Mouse (Mus musculus): ENCODE data around the gene Aplp1. TPM values are rescaled to one million over a fixed set of nuclear protein-coding genes. Genes with fewer than 3 reads are reported as not detected.
A peak's percentile ranks its signal among the peaks of the same experiment; 100 is the strongest.

Gene Aplp1
- polyA plus RNA-seq, 2 experiments = 2.9 to 3.5 TPM

- H3K9ac ChIP-seq (replicated peaks) = no peak overlapping the region
- H3K27ac ChIP-seq = no peak overlapping the region
Observed at GRCm38 (mm10) chr7:30417856-30418255, 27.5 kb downstream of the Aplp1 start.

GRCm38 (mm10) chr7:30413596-30413995 is 31.7 kb downstream of the Aplp1 start, which contains the start of gene Tyrobp:
Gene Tyrobp, plus strand, starts transcription at chr7:30413760.
- H3K4me2 ChIP-seq (ENCODE audit: low read depth) = no peak within 1 kb of the TSS
- no peaks in the 10 kb centered on the region for H3K27me3 ChIP-seq (ENCODE audit: control insufficient read depth, insufficient read depth, low read length)
- ATAC-seq (ENCODE audit: insufficient read depth) (no peak), DNase-seq (ENCODE audit: low read depth in 3 of 3, low spot score in 3 of 3) (no peak)
- WGBS (ENCODE audit: insufficient replicate concordance) = 24% methylated on average over 5 of the region's 5 CpGs
- H3K9ac ChIP-seq (replicated peaks) = no peak within 1 kb of the TSS
- peaks cover 0 to 5% of the 10 kb centered on the region in 2 experiments; a peak in 1 of 4 replicates for H3K4me1 ChIP-seq (replicated peaks; ENCODE audit: control insufficient read depth in 2 of 2, insufficient read depth in 2 of 2, low read length in 1 of 2)
- H3K36me3 ChIP-seq (replicated peaks; ENCODE audit: control insufficient read depth, insufficient read depth, low read depth) = no peaks in the 10 kb centered on the region
- no peaks in the 10 kb centered on the region for H3K9me3 ChIP-seq (ENCODE audit: control insufficient read depth, low read length)
- H3K27ac ChIP-seq = no peak within 1 kb of the TSS
- H3K4me3 ChIP-seq (ENCODE audit: insufficient read depth in 1 of 2, low read depth in 2 of 2, low read length in 2 of 2) = peak within 1 kb of the TSS in 1 of 2 experiments; percentile 25; a peak in 3 of 4 replicates
- TF ChIP-seq CTCF (IDR thresholded peaks at IDR 0.05; ENCODE audit: low read depth) = no peak
- TF ChIP-seq EP300 (IDR thresholded peaks at IDR 0.05; ENCODE audit: low read depth) = no peak

More at GRCm38 (mm10) chr7:30417856-30418255, 27.5 kb downstream of the Aplp1 start:
- Histone ChIP-seq H3K27me3 (ENCODE audit: control insufficient read depth, insufficient read depth, low read length) (0 out of 2 replicates have a peak, but pooled peaks cover 1% of the 10 kb centered on the region), H3K9me3 (ENCODE audit: control insufficient read depth, low read length) (no peaks in the 10 kb centered on the region), H3K36me3 (replicated peaks; ENCODE audit: control insufficient read depth, insufficient read depth, low read depth) (no peaks in the 10 kb centered on the region), H3K4me1 (replicated peaks; ENCODE audit: control insufficient read depth in 2 of 2, insufficient read depth in 2 of 2, low read length in 1 of 2) (peaks cover 0 to 17% of the 10 kb centered on the region in 2 experiments; a peak in 3 of 4 replicates), H3K4me2 (ENCODE audit: low read depth) (0 out of 2 replicates have a peak overlapping the region, but pooled peaks have one; percentile 11), H3K4me3 (ENCODE audit: insufficient read depth in 1 of 2, low read depth in 2 of 2, low read length in 2 of 2) (no peak overlapping the region)
- no peak for DNase-seq (ENCODE audit: low read depth in 3 of 3, low spot score in 3 of 3)
- 35% methylated on average over 9 of the region's 9 CpGs for WGBS (ENCODE audit: insufficient replicate concordance)
- no peak for ATAC-seq (ENCODE audit: insufficient read depth)
- no peak for TF ChIP-seq CTCF (IDR thresholded peaks at IDR 0.05; ENCODE audit: low read depth)
- TF ChIP-seq EP300 (IDR thresholded peaks at IDR 0.05; ENCODE audit: low read depth) = no peak

- H3K4me3 ChIP-seq (ENCODE audit: insufficient read depth in 1 of 2, low read depth in 2 of 2, low read length in 2 of 2) = no peak overlapping the region
- no peak overlapping the region for H3K4me2 ChIP-seq (ENCODE audit: low read depth)
- 6% methylated on average over 4 of the region's 4 CpGs for WGBS (ENCODE audit: insufficient replicate concordance)
Observed at GRCm38 (mm10) chr7:30412735-30413147, 32.6 kb downstream of the Aplp1 start.

GRCm38 (mm10) chr7:30411023-30411422 is 34.3 kb downstream of the Aplp1 start:
- Histone ChIP-seq H3K9ac (replicated peaks) (no peak overlapping the region), H3K27ac (no peak overlapping the region), H3K4me2 (ENCODE audit: low read depth) (no peak overlapping the region), H3K36me3 (replicated peaks; ENCODE audit: control insufficient read depth, insufficient read depth, low read depth) (no peaks in the 10 kb centered on the region), H3K27me3 (ENCODE audit: control insufficient read depth, insufficient read depth, low read length) (no peaks in the 10 kb centered on the region), H3K9me3 (ENCODE audit: control insufficient read depth, low read length) (no peaks in the 10 kb centered on the region), H3K4me3 (ENCODE audit: insufficient read depth in 1 of 2, low read depth in 2 of 2, low read length in 2 of 2) (no peak overlapping the region), H3K4me1 (replicated peaks; ENCODE audit: control insufficient read depth in 2 of 2, insufficient read depth in 2 of 2, low read length in 1 of 2) (peaks cover 0 to 5% of the 10 kb centered on the region in 2 experiments; a peak in 1 of 4 replicates)
- DNase-seq (ENCODE audit: low read depth in 3 of 3, low spot score in 3 of 3) (no peak), ATAC-seq (ENCODE audit: insufficient read depth) (no peak)
- TF ChIP-seq EP300 (IDR thresholded peaks at IDR 0.05; ENCODE audit: low read depth) = no peak
- TF ChIP-seq CTCF (IDR thresholded peaks at IDR 0.05; ENCODE audit: low read depth) = no peak
- WGBS (ENCODE audit: insufficient replicate concordance) = 31% methylated on average over 3 of the region's 3 CpGs

More at GRCm38 (mm10) chr7:30412735-30413147, 32.6 kb downstream of the Aplp1 start:
- no peaks in the 10 kb centered on the region for H3K36me3 ChIP-seq (replicated peaks; ENCODE audit: control insufficient read depth, insufficient read depth, low read depth)
- H3K9ac ChIP-seq (replicated peaks) = no peak overlapping the region
- H3K27ac ChIP-seq = no peak overlapping the region
- ATAC-seq (ENCODE audit: insufficient read depth) (peak; percentile 18; the same call in 1 of the 2 replicates), DNase-seq (ENCODE audit: low read depth in 3 of 3, low spot score in 3 of 3) (no peak)
- H3K9me3 ChIP-seq (ENCODE audit: control insufficient read depth, low read length) = no peaks in the 10 kb centered on the region
- TF ChIP-seq EP300 (IDR thresholded peaks at IDR 0.05; ENCODE audit: low read depth) (no peak), CTCF (IDR thresholded peaks at IDR 0.05; ENCODE audit: low read depth) (no peak)
- H3K4me1 ChIP-seq (replicated peaks; ENCODE audit: control insufficient read depth in 2 of 2, insufficient read depth in 2 of 2, low read length in 1 of 2) = peaks cover 0 to 5% of the 10 kb centered on the region in 2 experiments; a peak in 1 of 4 replicates
- no peaks in the 10 kb centered on the region for H3K27me3 ChIP-seq (ENCODE audit: control insufficient read depth, insufficient read depth, low read length)

GRCm38 (mm10) chr7:30409789-30410188 is 35.5 kb downstream of the Aplp1 start:
- Histone ChIP-seq H3K4me1 (replicated peaks; ENCODE audit: control insufficient read depth in 2 of 2, insufficient read depth in 2 of 2, low read length in 1 of 2) (peaks cover 0 to 5% of the 10 kb centered on the region in 2 experiments; a peak in 1 of 4 replicates), H3K27me3 (ENCODE audit: control insufficient read depth, insufficient read depth, low read length) (no peaks in the 10 kb centered on the region), H3K4me3 (ENCODE audit: insufficient read depth in 1 of 2, low read depth in 2 of 2, low read length in 2 of 2) (no peak overlapping the region), H3K4me2 (ENCODE audit: low read depth) (no peak overlapping the region), H3K27ac (no peak overlapping the region), H3K36me3 (replicated peaks; ENCODE audit: control insufficient read depth, insufficient read depth, low read depth) (no peaks in the 10 kb centered on the region), H3K9me3 (ENCODE audit: control insufficient read depth, low read length) (no peaks in the 10 kb centered on the region), H3K9ac (replicated peaks) (no peak overlapping the region)
- ATAC-seq (ENCODE audit: insufficient read depth) (no peak), DNase-seq (ENCODE audit: low read depth in 3 of 3, low spot score in 3 of 3) (no peak)
- 59% methylated on average over 2 of the region's 2 CpGs for WGBS (ENCODE audit: insufficient replicate concordance)
- no peak for TF ChIP-seq CTCF (IDR thresholded peaks at IDR 0.05; ENCODE audit: low read depth)
- TF ChIP-seq EP300 (IDR thresholded peaks at IDR 0.05; ENCODE audit: low read depth) = no peak
